Mouse (Mus musculus) thymus, adult 2 months (tissue): ENCODE measurements around the gene Lrrc4.

ENCODE experiments used
- CTCF ChIP-seq: fragments of 200-500 bp; IDR thresholded peaks from 2 replicates; pipeline ENCODE4 v1.5.1; 2012; ENCODE audit warnings: mild to moderate bottlenecking, control low read depth, low read length, moderate library complexity, borderline replicate concordance; ENCODE audit not compliant: control insufficient read depth, poor library complexity, insufficient read depth; ENCODE audit errors: extremely low read depth
- POLR2A ChIP-seq: fragments of 200-500 bp; IDR thresholded peaks from 2 replicates; pipeline ENCODE4 v1.6.1; 2012; ENCODE audit warnings: mild to moderate bottlenecking, low read length, control low read depth, moderate library complexity; ENCODE audit not compliant: control insufficient read depth, poor library complexity, insufficient read depth; ENCODE audit errors: extremely low read depth

DNA sequence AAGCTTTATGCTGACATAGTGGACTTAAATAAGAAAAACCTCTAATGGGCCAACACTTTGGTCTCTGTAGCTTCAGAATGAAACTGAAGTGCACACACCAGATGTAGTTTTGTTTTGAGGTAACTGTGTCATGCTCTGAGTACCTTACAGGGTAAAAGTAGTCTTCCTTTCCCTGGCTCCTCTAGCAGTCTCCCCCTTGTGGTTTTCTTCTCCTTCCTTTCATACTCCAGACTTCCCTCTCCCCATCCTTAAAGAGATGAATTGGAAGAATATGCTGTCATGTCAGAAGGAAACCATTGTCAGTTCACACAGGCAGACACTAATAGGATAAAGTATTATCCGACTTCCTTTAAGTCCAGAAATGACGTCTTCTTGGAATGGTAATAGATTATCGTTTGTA lies 9.3 kb downstream of the Lrrc4 start:
- no peak for TF ChIP-seq CTCF
- no peak for TF ChIP-seq POLR2A
